Mouse (Mus musculus): Measurements from ENCODE around the gene 1700020L24Rik.

1700020L24Rik gene

DNA sequence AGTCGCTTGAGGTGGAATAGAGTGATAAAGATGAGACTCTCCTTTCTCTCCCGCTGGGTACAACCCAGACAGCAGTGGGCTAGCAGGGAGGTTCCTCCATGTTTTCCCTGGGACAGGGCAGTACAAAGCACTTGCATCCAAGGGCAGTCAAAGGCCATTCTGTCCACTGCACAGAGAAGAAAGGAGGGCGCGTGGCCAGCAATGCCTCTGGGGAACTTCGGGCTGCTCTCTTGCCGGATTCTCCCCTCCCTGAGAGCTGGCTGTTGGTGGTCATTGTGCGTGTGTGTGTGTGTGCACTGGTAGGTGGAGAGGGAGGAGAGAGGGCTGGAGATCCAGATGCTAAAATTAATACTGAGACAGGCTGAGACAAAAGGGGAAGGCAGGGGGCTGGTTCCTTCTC lies 3.8 kb downstream of the 1700020L24Rik start:
- peak; percentile 40 to 68 for DNase-seq

GRCm38 (mm10) chr11:83442596-83443267 lies 5.3 kb downstream of the 1700020L24Rik start:
- DNase-seq, result peak; percentile 69 to 88

DNA sequence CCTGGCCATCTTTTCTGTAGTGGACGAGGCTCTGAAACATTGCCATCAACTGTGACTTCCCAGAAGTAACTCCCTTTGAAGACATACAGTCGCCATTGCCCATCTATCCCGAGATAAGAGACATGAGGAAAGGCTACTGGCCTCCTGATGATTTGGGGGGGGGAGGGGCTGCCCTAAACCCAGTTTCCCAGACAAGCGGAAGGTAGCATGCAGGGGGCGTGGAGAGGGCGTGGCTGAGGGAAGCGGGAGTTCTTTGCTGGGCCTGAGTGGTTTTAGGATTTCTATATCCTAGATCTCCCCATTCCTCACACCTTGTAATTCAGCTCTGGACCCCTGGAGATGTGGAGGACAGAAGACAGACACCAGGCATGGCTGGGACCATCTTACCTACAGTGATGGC lies 6.3 kb downstream of the 1700020L24Rik start:
- no peak for DNase-seq

- no peak for DNase-seq
Observed at GRCm38 (mm10) chr11:83445001-83445400, 7.5 kb downstream of the 1700020L24Rik start.

DNA sequence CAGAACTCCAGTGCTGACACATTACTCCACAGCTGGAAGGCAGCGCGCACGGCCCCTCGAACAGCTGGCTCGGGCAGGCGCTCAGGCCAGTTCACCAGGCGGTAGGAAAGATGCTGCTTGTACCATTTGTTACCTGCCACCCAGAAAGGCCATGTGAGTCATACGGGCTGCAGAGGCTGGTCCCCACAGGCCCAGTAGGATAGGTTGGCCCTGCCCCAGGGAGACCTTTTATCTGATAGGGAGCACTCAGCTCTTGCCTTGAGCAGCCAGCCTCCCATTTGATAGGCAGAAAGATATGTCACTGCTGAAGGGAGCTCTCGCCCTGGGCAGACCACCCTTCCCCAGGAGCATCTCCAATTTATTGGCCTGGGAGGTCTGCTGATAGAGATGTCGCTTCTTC lies 10.1 kb downstream of the 1700020L24Rik start:
- no peak for DNase-seq

- peak; percentile 61 to 75 for DNase-seq
Observed at GRCm38 (mm10) chr11:83448021-83448926, 10.8 kb downstream of the 1700020L24Rik start.

- DNase-seq, result peak; percentile 68 to 71
Observed at GRCm38 (mm10) chr11:83448927-83449236, 11.4 kb downstream of the 1700020L24Rik start.

DNA sequence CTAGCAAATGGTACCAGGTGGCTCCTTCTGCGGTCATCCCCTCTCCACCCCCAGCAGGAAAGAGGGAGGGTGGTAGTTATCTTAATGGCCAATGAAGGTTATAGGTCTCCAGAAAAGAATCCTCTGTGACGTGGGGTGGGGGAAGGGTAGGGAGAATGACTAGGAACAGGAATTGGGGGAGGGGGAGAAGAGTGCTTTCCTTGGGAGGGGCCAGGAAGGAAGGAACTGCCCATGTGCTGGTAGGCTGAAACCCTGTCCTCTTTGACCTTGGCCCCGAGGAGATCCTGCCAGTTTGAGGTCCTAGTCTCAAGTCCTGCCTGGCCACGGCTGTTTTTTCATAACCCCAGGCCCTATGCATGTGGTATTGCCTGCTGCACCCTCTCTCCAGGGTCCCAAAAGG lies 11.8 kb downstream of the 1700020L24Rik start:
- peak in 1 of 2 experiments; percentile 32 for DNase-seq

- no peak for DNase-seq
Observed at GRCm38 (mm10) chr11:83450550-83450949, 13.1 kb downstream of the 1700020L24Rik start.

GRCm38 (mm10) chr11:83451281-83451680 lies 13.8 kb downstream of the 1700020L24Rik start:
- DNase-seq, result peak in 1 of 2 experiments; percentile 24

DNA sequence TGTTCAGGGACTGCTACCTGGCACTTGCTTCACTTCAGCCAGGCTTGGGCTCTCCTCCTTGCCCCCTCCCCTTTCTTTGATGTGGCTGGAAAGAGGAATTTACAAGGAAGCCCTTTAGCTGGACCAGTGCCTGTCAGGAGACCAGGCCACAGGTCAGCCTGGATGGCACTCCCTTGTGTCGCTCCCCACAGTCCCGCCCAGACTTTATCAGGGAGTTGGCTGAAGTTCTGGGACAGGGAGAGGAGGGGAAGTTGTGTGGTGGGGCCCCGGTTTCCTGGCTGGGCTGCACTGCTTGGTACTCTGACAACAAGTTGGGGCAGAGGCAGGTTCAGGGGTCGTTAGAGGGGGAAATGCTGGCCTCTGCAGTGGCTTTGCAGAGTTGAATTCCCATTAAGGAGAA lies 17.1 kb downstream of the 1700020L24Rik start:
- peak; percentile 51 to 75 for DNase-seq

GRCm38 (mm10) chr11:83455608-83456007 lies 18.1 kb downstream of the 1700020L24Rik start:
- DNase-seq, result no peak

- DNase-seq, result no peak
Observed at GRCm38 (mm10) chr11:83457257-83457656, 19.8 kb downstream of the 1700020L24Rik start.

DNA sequence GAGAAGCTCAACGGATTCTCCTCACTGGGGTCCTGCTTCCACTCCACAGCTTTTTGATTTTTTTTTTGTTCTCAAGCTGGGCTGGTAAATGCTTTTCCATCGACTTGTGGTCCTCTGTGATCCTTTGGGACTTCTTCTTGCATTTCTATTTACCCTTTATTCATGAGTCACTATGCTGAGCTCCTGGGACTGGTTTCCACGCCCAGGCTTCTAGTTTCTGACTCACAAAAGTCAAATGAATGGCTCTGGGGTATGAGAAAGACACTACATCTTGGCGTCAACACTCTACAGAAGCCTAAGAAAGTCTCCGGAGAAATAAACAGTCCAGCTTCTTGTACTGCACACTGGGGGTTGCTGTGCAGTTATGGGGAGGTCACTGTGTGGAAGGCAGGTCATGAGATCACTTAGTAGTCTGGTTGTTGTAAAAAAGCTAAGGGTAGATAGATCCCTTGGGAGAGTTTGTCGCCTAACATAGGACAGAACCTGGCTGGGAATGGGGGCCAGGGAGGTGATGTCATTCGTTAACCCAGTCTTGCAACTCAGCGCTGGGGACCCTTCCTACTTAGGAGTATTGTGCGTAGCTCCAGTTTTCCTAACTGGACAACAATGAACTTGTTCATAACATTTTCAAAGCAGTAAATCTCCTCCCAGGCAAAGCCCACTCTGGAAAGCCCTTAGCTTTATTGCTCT lies 20.6 kb downstream of the 1700020L24Rik start:
- DNase-seq, result no peak

DNA sequence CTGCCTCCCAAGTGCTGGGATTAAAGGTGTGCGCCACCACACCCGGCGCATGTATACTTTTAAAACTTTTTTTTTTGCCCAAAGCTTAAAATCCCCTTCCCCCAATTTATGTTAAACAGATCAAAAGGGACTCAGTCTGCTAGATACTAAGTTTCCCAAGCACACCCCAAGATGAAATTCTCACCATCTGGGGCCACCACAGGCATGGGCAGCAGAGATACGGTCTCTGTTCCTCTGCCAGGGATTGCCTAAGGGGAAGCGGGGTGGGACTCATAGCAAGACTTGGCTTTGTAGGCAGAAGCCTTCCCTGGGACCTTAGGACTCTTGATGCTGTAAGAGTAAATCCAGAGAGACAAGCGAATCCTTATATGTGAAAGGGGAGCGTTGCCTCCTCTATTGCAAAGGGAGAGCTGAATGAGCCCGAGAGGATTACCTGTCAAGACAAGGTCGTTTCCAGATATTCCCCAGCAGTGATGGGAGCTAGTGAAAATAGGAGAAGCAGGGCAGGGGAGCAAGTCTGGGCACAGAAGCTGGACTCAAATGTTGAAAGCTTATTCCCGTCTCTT lies 24.1 kb downstream of the 1700020L24Rik start:
- DNase-seq, result no peak

DNA sequence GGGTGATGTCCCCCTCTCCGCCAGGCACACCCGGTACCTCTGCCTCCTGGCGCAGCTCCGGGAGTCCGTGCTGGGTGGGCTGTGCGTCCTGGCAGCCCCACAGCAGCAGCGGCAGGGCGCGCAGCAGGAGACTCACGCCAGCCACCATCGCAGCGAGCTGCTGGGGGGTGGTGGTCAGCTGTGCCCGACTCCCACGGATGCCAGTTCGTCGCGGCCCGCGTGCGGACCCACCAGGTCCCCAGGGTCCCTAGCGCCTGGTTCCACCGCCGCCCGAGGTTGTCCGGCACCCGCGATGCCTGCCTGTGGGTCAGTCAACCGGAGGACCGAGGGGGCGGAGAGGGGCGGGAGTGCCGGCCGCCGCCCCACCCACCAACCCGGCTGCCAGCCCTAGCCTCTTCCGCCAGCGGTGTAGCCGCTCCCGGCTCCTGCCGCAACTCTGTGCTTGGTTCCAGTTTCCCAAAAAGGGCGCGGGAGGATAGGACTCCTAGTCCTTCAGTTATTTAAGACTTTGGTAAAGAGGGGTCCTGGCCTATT lies 25.3 kb downstream of the 1700020L24Rik start, which contains the start of gene Mmp28:
Gene Mmp28 (minus strand): TSS at position 361 of the 534 bp plus-strand sequence.
- DNase-seq, result peak; percentile 77 to 85

DNA sequence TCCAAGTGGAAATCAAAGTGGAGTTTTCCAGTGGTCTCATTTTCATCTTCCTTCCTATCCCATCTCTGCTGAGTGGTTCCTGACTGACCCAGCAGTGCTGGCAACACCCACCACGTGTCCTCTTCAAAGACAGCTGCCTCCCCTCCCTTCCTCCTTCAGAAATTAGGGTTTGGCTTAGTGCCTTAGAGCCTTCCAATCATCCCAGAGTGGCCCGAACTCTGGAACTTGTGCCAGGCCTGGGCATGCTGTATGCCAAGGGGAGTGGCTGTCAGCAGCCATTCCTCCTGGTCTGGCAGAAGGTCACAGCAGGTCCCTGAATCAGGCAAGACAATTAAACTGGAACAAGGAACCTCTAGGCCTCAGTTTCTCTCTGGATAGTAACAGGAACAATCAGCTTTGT lies 28.5 kb downstream of the 1700020L24Rik start:
- peak; percentile 56 to 79 for DNase-seq

DNA sequence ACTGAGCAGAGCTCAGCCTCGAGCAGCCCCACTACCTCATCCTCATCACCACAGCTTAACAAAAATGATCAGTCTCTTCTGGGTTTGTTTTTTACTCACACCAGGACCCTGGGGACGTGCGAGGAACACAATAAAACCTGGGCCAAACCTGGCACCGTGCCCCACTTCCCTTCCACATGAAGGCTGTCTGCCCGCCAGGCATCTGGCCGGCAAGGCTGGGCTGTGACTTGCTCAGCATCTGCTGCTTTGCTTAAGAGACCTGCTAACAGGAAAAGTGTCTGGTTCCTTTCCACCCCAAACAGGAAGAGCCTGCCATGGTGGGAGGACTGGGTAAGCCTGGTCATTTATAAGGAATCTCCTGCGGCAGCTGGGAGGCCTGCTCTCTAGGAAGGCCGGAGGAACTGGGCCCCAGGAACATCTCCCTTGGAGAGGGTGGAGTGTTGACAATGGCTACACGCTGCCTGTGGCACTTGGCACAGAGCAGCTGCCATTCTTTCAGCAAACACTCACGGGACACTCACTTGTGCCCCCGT lies 29.7 kb downstream of the 1700020L24Rik start:
- peak; percentile 91 to 93 for DNase-seq

- DNase-seq, result no peak
Observed at GRCm38 (mm10) chr11:83468765-83469164, 31.3 kb downstream of the 1700020L24Rik start.

GRCm38 (mm10) chr11:83471766-83472165 lies 34.3 kb downstream of the 1700020L24Rik start:
- DNase-seq, result no peak

DNA sequence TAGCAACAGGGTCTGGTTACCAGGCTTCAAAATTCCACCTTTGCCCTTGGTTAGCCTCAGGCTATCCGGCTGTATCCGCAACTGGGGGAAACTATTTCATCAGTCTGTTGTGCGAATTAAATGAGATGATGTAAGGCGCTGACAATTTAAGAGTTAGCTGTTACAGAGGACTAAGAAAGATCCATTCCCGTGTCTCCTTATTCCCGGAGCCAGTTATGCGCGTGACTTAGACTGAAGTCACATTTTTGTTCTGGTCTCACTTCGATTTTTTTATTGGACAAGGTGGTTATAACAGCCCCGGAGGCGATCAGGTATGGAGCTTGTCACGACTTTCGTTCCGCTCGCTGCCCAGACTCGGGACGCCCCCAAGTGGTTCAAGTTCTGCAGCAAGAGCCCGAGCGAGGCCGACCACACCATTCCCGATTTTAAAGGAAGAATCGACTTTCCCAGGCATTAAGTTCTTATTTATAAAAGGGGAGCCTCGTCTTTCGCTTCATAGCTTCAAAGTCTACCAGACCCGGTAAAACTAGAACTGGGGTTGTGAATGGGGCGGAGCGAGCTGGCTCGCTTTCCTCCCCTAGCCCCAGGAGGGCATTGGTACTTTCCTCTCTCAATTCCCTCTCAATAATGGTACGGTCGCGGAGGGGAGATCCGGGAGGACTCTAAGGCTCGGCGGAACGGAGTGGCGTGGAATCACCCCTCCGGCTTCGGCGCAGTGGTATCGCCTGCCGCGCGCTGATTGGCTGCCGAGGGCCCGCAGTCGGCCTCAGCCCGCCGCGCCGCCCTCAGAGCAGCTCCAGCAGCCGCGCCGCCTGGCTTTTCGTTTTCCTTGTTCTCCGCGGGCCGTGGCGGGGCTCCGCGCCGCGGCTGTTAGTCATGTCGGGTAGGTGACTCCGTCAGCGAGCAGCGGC lies 35.1 kb downstream of the 1700020L24Rik start, which contains the start of gene Taf15:
Gene Taf15 (plus strand): TSS at position 763 of the 911 bp plus-strand sequence.
- peak; percentile 97 to 99 for DNase-seq

Measured in kidney, postnatal 25 days (tissue).